Mouse (Mus musculus): ENCODE measurements around the gene Ccdc106.

DNA sequence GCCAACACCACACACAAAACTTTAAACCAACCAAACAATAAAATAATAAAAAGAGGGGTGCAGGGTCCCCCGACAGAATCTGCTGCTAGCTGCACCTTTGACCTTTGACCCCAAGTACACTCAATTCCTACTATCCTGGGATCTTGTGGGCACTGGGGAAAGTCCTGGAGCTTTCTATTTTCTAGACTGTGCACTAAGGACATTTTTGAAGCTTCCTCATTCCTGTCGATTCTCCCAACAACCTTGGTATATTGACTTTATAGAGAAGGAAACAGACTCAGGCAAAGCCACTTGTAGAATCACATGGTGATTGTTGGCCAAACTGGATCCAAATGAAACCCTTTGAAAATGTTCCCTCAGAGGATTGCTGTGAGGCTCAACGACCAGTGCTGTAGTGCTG lies 4.3 kb upstream of the Ccdc106 start:
- TF ChIP-seq TBP (conservative IDR thresholded peaks at IDR 0.05; ENCODE audit: low read depth, low read length): no peak
- no peak for TF ChIP-seq CTCF (conservative IDR thresholded peaks at IDR 0.05 in 1 of 2, IDR thresholded peaks at IDR 0.05 in 1 of 2; ENCODE audit: low read depth in 2 of 2, low read length in 2 of 2)
- no peak for TF ChIP-seq E2F4 (IDR thresholded peaks at IDR 0.05; ENCODE audit: insufficient replicate concordance, low read depth, low read length)
- no peak for TF ChIP-seq HCFC1 (IDR thresholded peaks at IDR 0.05; ENCODE audit: low read depth, low read length)
- no peak for TF ChIP-seq POLR2A (IDR thresholded peaks at IDR 0.05; ENCODE audit: low read depth, low read length)
- no peak for TF ChIP-seq EP300 (IDR thresholded peaks at IDR 0.05; ENCODE audit: low read length)
- TF ChIP-seq ZNF384 (IDR thresholded peaks at IDR 0.05; ENCODE audit: low read depth, low read length): no peak
- TF ChIP-seq IRF4 (IDR thresholded peaks at IDR 0.05; ENCODE audit: low read depth, low read length): no peak

Data from CH12.LX (cell line).